Mouse (Mus musculus) mouse trophoblast stem cell (cell line): Measurements from ENCODE around the gene Zfp775.

Experiments
- in situ Hi-C, 2 experiments: fragments of 300-500 bp; cut with MseI, MboI; formaldehyde crosslinking; loops; 2 replicates in 1 of 2; 3 replicates in 1 of 2; pipeline ENCODE4 v1.15.1; 2025

Gene Zfp775

GRCm38 (mm10) chr6:48601271-48602079, at the start of gene Zfp775:
TSS of gene Zfp775 (plus strand) at chr6:48602063.
- in situ Hi-C loops, result no loop called here

GRCm38 (mm10) chr6:48552918-48553317, 48.9 kb upstream of the Zfp775 start:
- in situ Hi-C loops, result no loop called here

- in situ Hi-C loops, result no loop called here
Measured at GRCm38 (mm10) chr6:48553819-48554218, 48.0 kb upstream of the Zfp775 start.

GRCm38 (mm10) chr6:48554280-48555103, 47.4 kb upstream of the Zfp775 start, which contains the start of gene Lrrc61:
TSS of gene Lrrc61 (plus strand) at chr6:48554796.
- in situ Hi-C loops, result no loop called here

GRCm38 (mm10) chr6:48555104-48555890, 46.6 kb upstream of the Zfp775 start:
- in situ Hi-C loops, result no loop called here

- in situ Hi-C loops, result no loop called here
Measured at GRCm38 (mm10) chr6:48555956-48556355, 45.9 kb upstream of the Zfp775 start.

- in situ Hi-C loops, result no loop called here
Measured at GRCm38 (mm10) chr6:48565693-48566310, 36.1 kb upstream of the Zfp775 start.

GRCm38 (mm10) chr6:48566312-48566711, 35.6 kb upstream of the Zfp775 start:
- in situ Hi-C loops, result no loop called here

- in situ Hi-C loops, result no loop called here
Measured at GRCm38 (mm10) chr6:48568036-48568984, 33.6 kb upstream of the Zfp775 start.

- in situ Hi-C loops, result no loop called here
Measured at GRCm38 (mm10) chr6:48569065-48569807, 32.6 kb upstream of the Zfp775 start.

- in situ Hi-C loops, result no loop called here
Measured at GRCm38 (mm10) chr6:48572014-48572413, 29.8 kb upstream of the Zfp775 start.

- in situ Hi-C loops, result no loop called here
Measured at GRCm38 (mm10) chr6:48572572-48573061, 29.2 kb upstream of the Zfp775 start, which contains the start of gene Rarres2. TSS of gene Rarres2 (minus strand) at chr6:48572789.

- in situ Hi-C loops, result no loop called here
Measured at GRCm38 (mm10) chr6:48573280-48573679, 28.6 kb upstream of the Zfp775 start.

- in situ Hi-C loops, result no loop called here
Measured at GRCm38 (mm10) chr6:48573981-48574380, 27.9 kb upstream of the Zfp775 start.

GRCm38 (mm10) chr6:48578736-48579135, 23.1 kb upstream of the Zfp775 start:
- in situ Hi-C loops, result no loop called here

- in situ Hi-C loops, result no loop called here
Measured at GRCm38 (mm10) chr6:48579215-48579648, 22.6 kb upstream of the Zfp775 start.

- in situ Hi-C loops, result no loop called here
Measured at GRCm38 (mm10) chr6:48581257-48581656, 20.6 kb upstream of the Zfp775 start.

- in situ Hi-C loops, result no loop called here
Measured at GRCm38 (mm10) chr6:48582037-48582436, 19.8 kb upstream of the Zfp775 start.

GRCm38 (mm10) chr6:48589194-48589750, 12.6 kb upstream of the Zfp775 start, which contains the start of gene Gm45021:
TSS of gene Gm45021 (plus strand) at chr6:48589610.
- in situ Hi-C loops, result no loop called here
